Mouse (Mus musculus) thymus, postnatal 25 days (tissue): Measurements from ENCODE around the gene Olfr90.
"Not testable (repeated sequence)": the region's sequence is repeated elsewhere in the genome, so short reads cannot be mapped to it uniquely, and the experiment has no call there.

Experiments
- DNase-seq: peaks from one replicate; pipeline ENCODE4 v3.0.0; 2022

The Olfr90 gene

DNA sequence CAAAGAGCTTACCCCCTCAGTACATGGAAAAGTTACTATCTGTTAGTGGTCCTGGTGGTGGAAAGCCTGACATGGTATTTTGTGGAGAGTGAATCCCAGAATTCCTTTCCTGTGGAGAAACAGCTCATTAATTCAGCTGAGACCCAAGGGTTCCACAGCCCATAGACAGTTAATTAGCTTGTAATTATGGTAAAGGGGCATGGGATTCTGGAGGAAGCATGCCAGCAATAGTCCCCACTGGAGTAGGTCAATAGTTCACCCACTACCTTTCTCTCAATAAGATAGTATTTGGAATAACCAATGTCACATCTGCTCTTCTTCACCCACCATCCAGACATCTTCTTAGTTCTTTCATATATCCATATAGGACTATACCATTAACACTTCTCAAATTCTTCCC, at the start of gene Olfr90:
TSS of gene Olfr90 (minus strand) at position 101 of the 400 bp plus-strand sequence.
- no peak for DNase-seq

GRCm38 (mm10) chr17:37131366-37131765, 43.1 kb upstream of the Olfr90 start:
- not testable (repeated sequence) for DNase-seq

GRCm38 (mm10) chr17:37119988-37120387, 31.7 kb upstream of the Olfr90 start, which contains the start of gene Olfr92:
Olfr92 (minus strand) TSS chr17:37120088.
- DNase-seq: no peak

DNA sequence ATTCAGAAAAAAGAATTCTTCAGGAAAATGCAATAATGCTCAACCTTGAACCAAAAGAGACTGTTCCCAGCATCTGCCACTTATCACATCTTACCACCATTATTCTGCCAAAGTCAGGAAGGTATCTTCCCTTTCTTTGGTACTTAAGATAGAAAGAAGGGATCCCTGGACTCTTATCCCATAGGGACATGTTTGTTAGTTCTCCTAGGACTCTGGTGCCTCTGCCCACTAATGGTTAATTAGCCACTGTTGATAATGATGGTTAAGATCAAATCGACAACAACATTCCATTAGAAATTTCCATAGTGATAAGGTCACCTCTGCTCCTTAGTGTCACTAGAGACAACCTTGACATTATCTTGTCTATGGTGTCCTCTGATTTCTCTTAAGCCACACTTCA, 9.9 kb upstream of the Olfr90 start, which contains the start of gene Olfr91:
TSS of gene Olfr91 (minus strand) at position 101 of the 400 bp plus-strand sequence.
- DNase-seq: no peak

DNA sequence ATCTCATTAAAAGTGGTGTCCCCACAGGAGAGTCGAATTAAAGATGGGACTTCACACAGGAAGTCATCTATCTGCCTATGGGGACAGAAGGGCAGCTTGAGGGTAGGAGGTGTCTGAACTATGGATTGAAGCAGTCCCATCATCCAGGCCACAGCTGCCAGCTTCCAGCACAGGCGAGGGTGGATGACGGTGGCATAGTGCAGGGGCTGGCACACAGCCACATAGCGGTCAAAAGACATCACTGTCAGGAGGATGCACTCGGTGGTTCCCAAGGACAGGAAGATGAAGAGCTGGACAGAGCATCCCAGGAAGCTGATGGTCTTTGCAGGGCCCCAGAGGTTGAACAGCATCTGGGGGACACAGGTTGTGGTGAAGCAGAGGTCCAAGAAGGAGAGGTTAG, 5.0 kb upstream of the Olfr90 start:
- no peak for DNase-seq

- no peak for DNase-seq
These were observed 3.9 kb upstream of the Olfr90 start for GRCm38 (mm10) chr17:37092198-37092597.

DNA sequence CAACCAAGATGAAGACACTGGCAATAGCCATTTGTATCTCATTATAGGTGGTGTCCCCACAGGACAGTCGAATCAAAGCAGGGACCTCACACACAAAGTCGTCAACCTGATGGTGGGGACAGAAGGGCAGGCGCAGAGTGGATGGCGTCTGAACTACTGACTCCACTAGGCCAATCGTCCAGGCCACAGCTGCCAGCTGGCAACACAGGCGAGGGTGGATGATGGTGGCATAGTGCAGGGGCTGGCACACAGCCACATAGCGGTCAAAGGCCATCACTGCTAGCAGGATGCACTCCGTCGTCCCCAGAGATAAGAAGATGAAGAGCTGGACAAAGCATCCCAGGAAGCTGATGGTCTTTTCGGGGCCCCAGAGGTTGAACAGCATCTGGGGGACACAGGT, 2.8 kb downstream of the Olfr90 start:
- DNase-seq: no peak

DNA sequence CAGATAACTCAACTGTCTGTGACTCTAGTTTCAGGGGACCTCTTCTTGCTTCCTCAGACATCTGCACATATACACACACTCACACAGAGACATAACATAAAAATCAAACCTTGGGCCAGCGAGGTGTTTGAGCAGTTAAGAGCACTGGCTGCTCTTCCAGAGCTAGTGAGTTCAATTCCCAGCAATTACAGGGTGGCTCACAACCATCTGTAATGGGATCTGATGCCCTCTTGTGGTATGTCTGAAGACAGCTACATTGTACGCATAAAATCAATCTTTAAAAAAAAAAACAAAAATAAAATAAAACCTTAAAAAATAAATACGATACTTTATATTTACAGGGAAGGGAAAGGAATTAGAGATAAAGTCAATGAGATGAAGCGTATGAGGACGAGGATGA, 3.7 kb downstream of the Olfr90 start:
- DNase-seq: no peak

DNA sequence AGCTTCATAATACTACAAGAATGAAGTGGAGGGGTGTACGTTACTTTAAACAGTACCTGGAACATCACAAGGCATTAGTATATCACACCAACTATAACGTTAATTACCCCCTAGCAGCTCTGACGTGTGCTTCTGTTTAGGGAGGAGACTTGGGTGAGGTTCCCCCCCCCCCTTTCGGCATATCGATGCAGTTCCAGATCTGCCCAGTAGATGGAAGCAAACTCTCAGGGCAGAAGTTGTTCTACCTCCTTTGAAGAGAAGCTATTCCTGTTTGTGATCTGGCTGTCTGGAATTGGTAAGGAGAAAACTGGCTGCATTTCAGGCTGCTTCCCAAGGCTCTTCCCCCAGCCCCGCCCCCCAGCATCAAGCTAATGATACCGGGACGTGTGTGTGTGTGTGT, 5.0 kb downstream of the Olfr90 start:
- DNase-seq: peak; percentile 43

GRCm38 (mm10) chr17:37081659-37082058, 6.6 kb downstream of the Olfr90 start:
- no peak for DNase-seq

DNA sequence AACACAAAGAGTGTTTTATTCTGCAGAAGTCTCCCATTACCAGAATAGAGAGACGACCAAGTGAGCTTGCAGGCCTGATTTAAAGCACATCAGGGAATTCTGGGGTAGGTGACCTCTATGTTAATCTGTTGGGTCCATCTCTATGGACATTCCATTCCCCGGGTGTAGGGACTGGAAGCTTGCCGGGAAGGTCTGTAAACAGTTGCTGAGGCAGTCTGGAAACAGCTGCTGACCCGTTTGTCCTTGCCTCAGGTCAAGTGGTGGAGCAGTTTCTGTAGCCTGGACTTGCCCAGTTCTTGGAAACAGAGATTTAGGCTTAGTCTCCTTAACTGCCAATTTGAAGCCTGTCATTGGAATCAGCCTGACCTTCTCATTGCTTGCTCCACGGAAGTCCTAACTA, 8.2 kb downstream of the Olfr90 start:
- DNase-seq: no peak

GRCm38 (mm10) chr17:37078990-37079389, 9.3 kb downstream of the Olfr90 start:
- no peak for DNase-seq

- no peak for DNase-seq
These were observed 10.1 kb downstream of the Olfr90 start for GRCm38 (mm10) chr17:37078193-37078592.

DNA sequence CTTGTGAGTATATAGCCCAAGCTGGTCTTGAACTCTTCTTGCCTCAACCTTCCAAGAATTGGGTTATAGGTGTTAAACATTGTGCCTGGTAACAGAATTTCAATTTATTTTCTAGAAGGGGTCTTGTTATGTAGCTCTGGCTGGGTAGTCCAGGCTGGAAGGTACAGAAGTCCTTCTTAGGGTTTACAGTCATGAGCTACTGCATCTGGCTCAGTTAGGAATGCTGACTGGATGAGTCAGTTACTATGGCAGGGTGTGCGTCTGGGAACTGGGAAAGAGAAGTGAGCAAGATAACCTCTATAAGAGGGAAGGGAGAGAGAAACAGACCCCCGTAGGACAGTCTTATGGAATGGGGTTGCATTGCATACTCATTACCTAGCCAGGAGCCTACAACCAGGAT, 12.5 kb downstream of the Olfr90 start:
- DNase-seq: no peak

DNA sequence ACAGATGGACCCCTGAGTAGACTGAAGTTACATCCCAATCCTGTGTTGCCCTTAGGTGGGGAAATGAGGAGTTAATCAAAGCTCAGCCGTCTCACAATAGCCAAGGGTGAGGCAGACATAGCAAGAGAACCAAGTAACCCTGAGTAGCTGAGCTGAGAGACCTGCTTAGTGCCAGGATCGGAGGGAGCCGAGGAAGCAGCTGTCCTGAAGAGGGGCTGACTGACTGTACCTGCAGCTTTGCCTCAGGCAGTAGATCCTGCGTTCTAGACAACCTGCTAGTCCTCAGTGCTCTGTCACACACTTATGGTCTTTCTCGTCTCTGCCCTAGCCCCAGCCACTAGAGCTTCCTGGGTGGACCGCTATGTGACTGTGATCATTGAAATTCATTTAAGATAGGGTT, 13.1 kb downstream of the Olfr90 start:
- no peak for DNase-seq

DNA sequence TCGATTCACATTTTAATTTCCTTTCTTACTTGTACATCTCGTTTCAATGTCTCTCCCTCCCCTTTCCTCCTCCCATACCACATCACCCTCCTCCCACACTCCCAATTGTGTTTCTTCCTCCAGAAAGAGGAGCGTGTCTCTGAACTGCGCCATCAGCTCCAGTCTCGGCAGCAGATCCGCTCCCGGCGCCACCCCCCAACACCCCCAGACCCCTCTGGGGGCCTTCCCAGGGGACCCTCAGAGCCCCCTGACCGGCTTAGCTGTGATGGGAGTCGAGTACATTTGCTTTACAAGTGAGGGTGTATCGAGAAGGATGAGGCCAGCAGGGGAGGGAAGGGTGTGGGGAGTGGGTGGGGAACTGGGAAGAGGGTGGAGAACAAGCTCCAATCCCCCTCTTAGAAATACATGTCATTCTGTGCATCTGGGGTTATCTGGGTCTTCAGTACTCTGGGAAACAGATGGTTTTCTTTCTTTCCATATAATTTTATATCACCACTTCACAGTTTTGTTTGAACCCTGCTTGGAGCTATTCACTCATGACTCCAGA, 15.5 kb downstream of the Olfr90 start:
- no peak for DNase-seq

- no peak for DNase-seq
These were observed 16.1 kb downstream of the Olfr90 start for GRCm38 (mm10) chr17:37072080-37072729.

DNA sequence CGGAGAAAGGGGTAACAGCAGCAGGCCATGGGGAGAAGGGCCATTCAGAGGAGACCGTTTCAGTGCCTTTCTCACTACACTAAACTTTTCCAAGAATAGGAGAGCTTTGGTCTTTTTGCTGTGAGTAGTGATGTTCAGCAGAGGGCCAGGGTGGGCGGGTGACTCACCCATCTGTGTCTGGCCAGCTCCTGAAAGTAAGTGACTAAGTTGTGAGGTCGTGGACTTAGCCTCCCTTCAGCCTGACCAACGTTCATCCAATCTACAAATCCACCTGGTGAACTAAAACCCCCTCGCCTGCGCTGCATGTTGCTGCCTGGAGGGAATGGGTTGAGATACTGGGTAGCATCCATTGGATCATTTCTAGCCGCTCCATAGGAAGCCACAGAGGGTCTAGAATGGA, 18.2 kb downstream of the Olfr90 start:
- DNase-seq: no peak

DNA sequence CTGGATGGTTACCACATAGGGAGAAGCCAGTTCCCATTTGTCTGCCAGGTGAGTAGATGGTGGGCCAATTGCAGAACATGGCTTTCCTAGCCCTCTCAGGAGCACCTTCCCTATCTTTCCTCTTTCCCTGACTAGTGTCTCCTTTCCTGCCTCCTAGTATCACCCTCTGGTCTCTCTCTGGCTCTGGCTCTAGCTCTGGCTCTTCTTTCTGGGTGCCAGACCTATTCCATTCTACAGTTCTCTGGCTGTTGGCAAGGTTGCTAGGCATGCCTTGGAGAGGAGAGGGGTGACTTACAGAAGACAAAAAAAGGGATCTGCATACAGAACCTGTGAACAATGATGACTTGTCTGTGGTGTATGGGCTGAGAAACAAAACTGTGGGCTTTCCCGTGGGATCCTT, 20.4 kb downstream of the Olfr90 start:
- no peak for DNase-seq

DNA sequence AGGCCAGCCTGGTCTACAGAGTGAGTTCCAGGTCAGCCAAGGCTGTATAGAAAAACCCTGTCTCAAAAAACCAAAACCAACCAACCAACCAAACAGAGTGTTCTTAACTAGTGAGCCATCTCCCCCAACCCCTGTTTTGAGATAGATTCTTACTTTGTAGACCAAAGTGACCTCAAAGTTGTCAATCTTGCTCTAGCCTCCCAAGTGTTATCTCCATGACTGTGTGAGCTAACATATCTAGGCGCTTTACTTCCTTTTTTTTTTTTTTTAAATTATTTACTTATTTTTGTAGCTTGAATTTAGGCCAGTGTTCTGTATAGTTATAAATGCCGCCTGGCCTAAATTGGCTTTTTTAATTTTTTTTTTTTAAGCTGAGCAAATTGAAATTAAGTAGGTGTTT, 22.3 kb downstream of the Olfr90 start:
- DNase-seq: no peak

GRCm38 (mm10) chr17:37063686-37064495, 24.4 kb downstream of the Olfr90 start:
- DNase-seq: no peak

DNA sequence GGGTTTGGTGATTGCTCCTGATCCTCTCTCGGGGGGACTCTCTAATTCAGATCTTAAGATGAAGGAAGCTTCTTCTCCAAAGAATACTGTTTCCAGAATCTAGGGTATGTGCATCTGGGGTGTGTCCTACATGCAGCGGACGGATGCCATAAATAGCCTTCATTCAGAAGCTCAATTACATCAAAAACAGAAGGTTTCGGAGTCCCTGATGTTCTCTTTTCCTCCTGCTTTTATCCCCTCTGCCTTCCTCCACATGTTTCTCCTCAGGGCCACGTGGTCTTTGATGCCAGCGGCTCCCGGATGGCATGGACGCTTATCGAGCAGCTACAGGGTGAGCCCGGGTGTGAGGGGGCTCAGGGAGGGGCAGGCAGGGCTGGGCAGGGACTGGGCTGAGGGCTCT, 25.2 kb downstream of the Olfr90 start:
- DNase-seq: no peak

DNA sequence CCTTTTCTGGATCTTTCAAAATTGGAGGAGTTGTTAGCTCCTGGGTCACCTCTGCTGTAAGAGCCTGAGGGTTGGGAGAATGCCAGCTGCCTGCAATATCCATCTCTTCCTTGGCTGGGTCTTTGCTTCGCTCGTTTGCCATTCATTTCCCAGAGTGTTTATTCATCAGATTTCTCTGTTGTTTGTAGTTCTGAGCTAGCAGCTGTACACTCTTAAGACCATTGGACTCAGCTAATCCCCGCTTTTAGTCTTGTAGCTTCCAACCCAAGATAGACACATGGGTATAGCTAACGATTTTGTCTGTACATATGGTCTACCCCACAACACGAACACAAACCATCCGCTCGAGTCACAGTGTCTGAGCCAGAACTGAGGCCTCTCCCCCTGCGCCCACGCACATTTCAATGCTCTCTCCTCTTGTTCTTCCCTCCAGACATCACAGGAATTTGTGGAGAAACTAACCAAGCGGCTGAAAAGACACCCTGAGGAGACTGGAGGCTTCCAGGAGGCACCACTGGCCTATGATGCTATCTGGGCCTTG, 26.1 kb downstream of the Olfr90 start:
- no peak for DNase-seq

DNA sequence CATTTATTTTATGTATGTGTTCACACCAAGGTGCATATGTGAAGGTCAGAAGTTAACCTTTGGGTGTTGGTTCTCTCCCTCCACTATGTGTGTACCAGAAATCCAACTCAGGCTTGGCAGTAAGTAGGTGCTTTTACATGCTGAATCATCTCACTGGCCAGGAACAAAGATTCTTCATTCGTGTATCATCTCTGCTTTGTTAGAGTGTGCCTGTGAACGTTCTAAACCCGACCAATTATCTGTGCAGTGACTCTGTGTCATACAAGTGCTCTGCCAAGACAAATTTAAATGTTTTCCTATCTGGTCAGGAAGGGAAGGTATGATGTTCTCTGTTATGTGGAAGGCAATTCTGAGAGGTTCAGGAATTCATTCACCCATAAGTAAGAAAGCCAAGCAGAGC, 26.9 kb downstream of the Olfr90 start:
- DNase-seq: no peak
